Mouse (Mus musculus) intestine, postnatal 0 days (tissue): ENCODE measurements around the gene Smpd3. TPM values are rescaled to one million over a fixed set of nuclear protein-coding genes. Genes with fewer than 3 reads are reported as not detected.

Experiments
- ATAC-seq: fragments of 200-750 bp; cut with Nextera tagmentation; 2 replicates; pipeline ENCODE4 v1.8.0; 2017; ENCODE audit warnings: mild to moderate bottlenecking, moderate TSS enrichment, moderate library complexity
- H3K27ac ChIP-seq: fragments of 300-500 bp; sonication (generic); 2 replicates; pipeline ENCODE4 v1.5.1; 2014; ENCODE audit warnings: mild to moderate bottlenecking, low read depth, low read length, moderate library complexity
- H3K27me3 ChIP-seq: fragments of 300-500 bp; sonication (generic); replicated peaks from 2 replicates; pipeline ENCODE4 v1.6.1; 2014; ENCODE audit warnings: low read length, mixed read lengths; ENCODE audit not compliant: control insufficient read depth, insufficient read depth
- H3K36me3 ChIP-seq: fragments of 300-500 bp; sonication (generic); 2 replicates; pipeline ENCODE4 v1.6.1; 2014; ENCODE audit warnings: mild to moderate bottlenecking, moderate library complexity; ENCODE audit not compliant: control insufficient read depth, insufficient read depth
- H3K4me1 ChIP-seq: fragments of 300-500 bp; sonication (generic); replicated peaks from 2 replicates; pipeline ENCODE4 v1.6.1; 2014; ENCODE audit warnings: antibody characterized with exemption, low read length, mixed read lengths; ENCODE audit not compliant: control insufficient read depth, insufficient read depth
- H3K4me2 ChIP-seq: fragments of 300-500 bp; sonication (generic); replicated peaks from 2 replicates; pipeline ENCODE4 v1.6.1; 2014; ENCODE audit warnings: low read depth, mild to moderate bottlenecking, moderate library complexity
- H3K4me3 ChIP-seq: fragments of 300-500 bp; sonication (generic); 2 replicates; pipeline ENCODE4 v1.5.1; 2014; ENCODE audit warnings: low read depth, low read length
- H3K9ac ChIP-seq: fragments of 300-500 bp; sonication (generic); 2 replicates; pipeline ENCODE4 v1.6.1; 2014; ENCODE audit warnings: mild to moderate bottlenecking, low read depth, low read length
- H3K9me3 ChIP-seq: fragments of 300-500 bp; sonication (generic); 2 replicates; pipeline ENCODE4 v1.6.1; 2016; ENCODE audit warnings: mixed run types; ENCODE audit not compliant: control insufficient read depth
- CTCF ChIP-seq: sonication (generic); IDR thresholded peaks from 2 replicates; pipeline ENCODE4 v1.5.1; 2016; ENCODE audit warnings: low read depth, mild to moderate bottlenecking, control low read depth, antibody characterized with exemption, moderate library complexity
- WGBS: fragments of 180-500 bp; shearing (Covaris S2); extraction: QIAGEN DNeasy Blood & Tissue Kit; methylation state at CpG from one replicate; pipeline ENCODE4 v1.1.7; 2014; 5-methylcytosine and 5-hydroxymethylcytosine counted together
- polyA plus RNA-seq: library from polyadenylated mRNA; unstranded; fragments of >200 nt; fragmentation: Nextera tagmentation; extraction: Ambion mirVana; gene quantifications from 2 replicates; pipeline ENCODE4 v1.2.1, GENCODE M21; 2015

Gene Smpd3
- polyA plus RNA-seq, 1 experiment from 2014 or later: 10.6 TPM

GRCm38 (mm10) chr8:106289464-106289863 lies 48.3 kb downstream of the Smpd3 start:
- Histone ChIP-seq H3K4me1 (peaks cover 2% of the 10 kb centered on the region; the same call in 1 of the 2 replicates), H3K4me2 (no peak overlapping the region), H3K27ac (no peak overlapping the region), H3K27me3 (no peaks in the 10 kb centered on the region), H3K9ac (no peak overlapping the region), H3K36me3 (no peaks in the 10 kb centered on the region), H3K9me3 (no peaks in the 10 kb centered on the region), H3K4me3 (no peak overlapping the region)
- 34% methylated on average over 7 of the region's 7 CpGs for WGBS
- TF ChIP-seq CTCF: no peak
- no peak for ATAC-seq

GRCm38 (mm10) chr8:106288732-106289131 lies 49.1 kb downstream of the Smpd3 start:
- no peaks in the 10 kb centered on the region for H3K9me3 ChIP-seq
- no peak overlapping the region for H3K9ac ChIP-seq
- H3K27ac ChIP-seq: no peak overlapping the region
- peaks cover 2% of the 10 kb centered on the region; the same call in 1 of the 2 replicates for H3K4me1 ChIP-seq
- H3K4me2 ChIP-seq: no peak overlapping the region
- TF ChIP-seq CTCF: no peak
- ATAC-seq: peak; percentile 52
- H3K36me3 ChIP-seq: no peaks in the 10 kb centered on the region
- H3K4me3 ChIP-seq: no peak overlapping the region
- H3K27me3 ChIP-seq: no peaks in the 10 kb centered on the region
- WGBS: 7% methylated on average over 3 of the region's 3 CpGs

DNA sequence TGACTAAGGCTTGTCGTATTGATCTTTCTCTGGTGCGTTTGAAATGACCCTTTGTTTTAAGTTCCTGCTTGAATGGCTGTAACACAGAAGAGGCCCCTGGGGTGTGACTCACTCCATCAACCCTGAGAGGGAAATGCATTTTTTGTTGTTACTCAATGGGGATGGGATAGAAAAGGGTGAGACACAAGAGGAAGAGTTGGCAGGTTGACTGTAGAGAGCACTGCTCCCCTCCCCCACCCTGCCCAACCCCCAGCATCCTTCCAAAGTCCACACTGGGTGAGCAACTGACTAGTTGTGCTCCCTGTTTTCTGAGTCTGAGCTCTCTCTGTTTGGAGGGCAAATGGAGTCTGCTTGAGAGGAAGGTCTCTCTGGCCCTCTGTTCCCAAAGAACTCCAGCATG lies 50.3 kb downstream of the Smpd3 start:
- Histone ChIP-seq H3K9ac (no peak overlapping the region), H3K4me1 (peaks cover 2% of the 10 kb centered on the region; the same call in 1 of the 2 replicates), H3K4me2 (no peak overlapping the region), H3K36me3 (no peaks in the 10 kb centered on the region), H3K27me3 (no peaks in the 10 kb centered on the region), H3K27ac (peak overlapping the region; percentile 46), H3K4me3 (no peak overlapping the region), H3K9me3 (no peaks in the 10 kb centered on the region)
- peak; percentile 87 for ATAC-seq
- WGBS: 15% methylated on average over 2 of the region's 2 CpGs
- no peak for TF ChIP-seq CTCF

DNA sequence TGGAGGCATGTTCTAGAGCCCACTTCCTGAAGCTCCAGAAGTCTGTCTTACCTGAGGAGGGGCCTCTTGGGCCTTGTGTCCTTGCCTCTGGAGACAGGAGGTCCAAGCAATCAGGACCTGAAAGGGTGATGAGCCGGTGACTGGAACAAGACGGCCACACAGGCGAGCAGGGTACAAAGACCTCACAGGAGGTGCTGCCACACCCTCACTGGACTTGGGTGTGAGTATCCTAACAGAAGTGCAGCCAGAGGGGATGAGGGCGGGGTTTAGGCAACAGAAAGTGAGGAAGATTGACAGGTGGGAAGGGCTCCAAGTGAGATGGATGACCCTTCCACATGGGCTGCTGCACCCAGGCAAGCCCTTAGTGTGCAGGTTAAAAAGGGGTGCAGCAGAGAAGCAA lies 56.9 kb downstream of the Smpd3 start:
- Histone ChIP-seq H3K4me3 (no peak overlapping the region), H3K27ac (no peak overlapping the region), H3K36me3 (no peaks in the 10 kb centered on the region), H3K27me3 (no peaks in the 10 kb centered on the region), H3K9me3 (no peaks in the 10 kb centered on the region), H3K4me2 (peak overlapping the region; percentile 47), H3K9ac (no peak overlapping the region), H3K4me1 (no peaks in the 10 kb centered on the region)
- TF ChIP-seq CTCF: no peak
- 24% methylated on average over 4 of the region's 4 CpGs for WGBS
- ATAC-seq: peak; percentile 48

DNA sequence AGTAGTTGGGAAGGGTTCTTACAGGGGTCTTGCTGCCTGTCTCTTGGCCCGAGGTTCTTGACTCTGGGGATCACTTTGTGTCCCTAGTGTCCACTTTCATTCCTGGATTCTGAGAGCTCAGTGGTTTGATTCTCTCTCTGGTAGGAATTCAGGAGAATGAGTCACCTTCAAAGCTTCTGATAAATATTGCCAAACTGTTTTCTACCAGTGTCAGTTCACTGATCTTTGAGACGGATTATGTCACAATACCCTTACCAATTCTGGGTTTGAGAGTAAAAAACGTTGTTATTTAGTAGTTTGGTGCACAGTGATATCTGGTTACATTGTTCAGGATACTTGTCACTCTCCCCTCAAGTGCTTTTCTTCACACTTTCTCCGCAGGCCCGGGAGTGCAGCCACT lies 57.6 kb downstream of the Smpd3 start:
- no peak for TF ChIP-seq CTCF
- no peak for ATAC-seq
- no peaks in the 10 kb centered on the region for H3K27me3 ChIP-seq
- no peak overlapping the region for H3K4me3 ChIP-seq
- peak overlapping the region; percentile 46; the same call in 1 of the 2 replicates for H3K27ac ChIP-seq
- H3K4me1 ChIP-seq: no peaks in the 10 kb centered on the region
- no peak overlapping the region for H3K9ac ChIP-seq
- H3K4me2 ChIP-seq: peak overlapping the region; percentile 47
- WGBS: 24% methylated on average over 5 of the region's 5 CpGs
- H3K9me3 ChIP-seq: no peaks in the 10 kb centered on the region
- H3K36me3 ChIP-seq: no peaks in the 10 kb centered on the region

DNA sequence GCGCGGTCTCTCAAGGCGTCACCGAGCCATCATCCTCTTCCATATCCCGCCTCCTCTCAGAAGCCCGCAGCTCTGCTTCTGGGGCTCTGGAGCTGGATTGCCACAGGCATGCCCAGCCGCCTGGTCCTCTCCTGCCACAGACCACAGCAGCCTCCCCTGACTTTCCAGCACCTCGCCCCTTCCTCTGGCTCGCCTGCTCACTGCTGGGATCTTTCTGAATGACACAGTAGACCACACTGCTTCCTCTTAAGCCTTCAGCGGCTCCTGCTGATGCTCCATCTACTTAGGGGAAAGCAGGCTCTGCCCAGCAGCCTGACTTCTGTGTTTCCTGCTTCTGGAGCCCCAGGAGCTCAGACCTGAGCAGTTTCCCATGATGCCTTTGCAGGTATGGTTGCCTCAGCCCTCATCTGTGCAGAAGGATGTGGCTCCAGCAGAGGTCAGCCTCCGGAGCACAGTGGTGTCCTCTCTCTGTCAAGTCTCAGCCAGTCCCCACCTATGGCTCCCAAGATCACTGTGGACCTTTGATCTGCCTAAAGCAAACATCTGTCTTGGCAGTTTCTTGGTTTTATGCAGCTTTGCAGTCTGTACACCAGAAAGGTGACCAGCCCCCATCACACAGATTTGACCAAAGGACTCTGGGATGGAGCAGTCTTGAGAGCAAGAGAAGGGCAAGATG lies 59.3 kb downstream of the Smpd3 start:
- Histone ChIP-seq H3K36me3 (no peaks in the 10 kb centered on the region), H3K4me3 (no peak overlapping the region), H3K9me3 (no peaks in the 10 kb centered on the region), H3K9ac (no peak overlapping the region), H3K27ac (peak overlapping the region; percentile 36), H3K4me1 (no peaks in the 10 kb centered on the region), H3K4me2 (peak overlapping the region; percentile 41), H3K27me3 (no peaks in the 10 kb centered on the region)
- peak; percentile 52 for ATAC-seq
- WGBS: 56% methylated on average over 11 of the region's 11 CpGs
- TF ChIP-seq CTCF: peak; percentile 41
